Mouse (Mus musculus): Measurements from ENCODE around the gene Antxr1.
"Not testable (repeated sequence)": the region's sequence is repeated elsewhere in the genome, so short reads cannot be mapped to it uniquely, and the experiment has no call there.

Gene Antxr1

GRCm38 (mm10) chr6:87104123-87104796 lies 231.4 kb downstream of the Antxr1 start, which contains the start of gene D6Ertd527e:
Gene D6Ertd527e (plus strand): TSS chr6:87104746.
- DNase-seq (ENCODE audit: low read depth in 1 of 2, low spot score in 2 of 2) = no peak

DNA sequence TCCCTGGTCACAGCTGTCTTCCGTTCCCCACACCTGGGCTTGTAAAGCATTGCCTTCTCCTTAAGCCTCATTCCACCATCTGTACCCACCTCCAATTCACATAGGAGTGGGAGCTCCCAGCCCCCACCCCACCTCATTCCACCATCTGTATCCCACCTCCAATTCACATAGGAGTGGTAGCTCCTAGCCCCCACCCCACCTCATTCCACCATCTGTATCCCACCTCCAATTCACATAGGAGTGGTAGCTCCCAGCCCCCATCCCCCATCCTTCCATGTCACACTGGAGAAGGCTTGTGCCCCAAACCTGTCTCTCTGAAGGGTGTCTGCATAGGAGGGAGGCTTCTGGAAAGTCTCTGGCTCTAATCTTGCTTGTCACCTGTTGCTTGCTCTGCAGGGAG lies 232.3 kb downstream of the Antxr1 start:
- DNase-seq (ENCODE audit: low read depth in 1 of 2, low spot score in 2 of 2) = no peak

DNA sequence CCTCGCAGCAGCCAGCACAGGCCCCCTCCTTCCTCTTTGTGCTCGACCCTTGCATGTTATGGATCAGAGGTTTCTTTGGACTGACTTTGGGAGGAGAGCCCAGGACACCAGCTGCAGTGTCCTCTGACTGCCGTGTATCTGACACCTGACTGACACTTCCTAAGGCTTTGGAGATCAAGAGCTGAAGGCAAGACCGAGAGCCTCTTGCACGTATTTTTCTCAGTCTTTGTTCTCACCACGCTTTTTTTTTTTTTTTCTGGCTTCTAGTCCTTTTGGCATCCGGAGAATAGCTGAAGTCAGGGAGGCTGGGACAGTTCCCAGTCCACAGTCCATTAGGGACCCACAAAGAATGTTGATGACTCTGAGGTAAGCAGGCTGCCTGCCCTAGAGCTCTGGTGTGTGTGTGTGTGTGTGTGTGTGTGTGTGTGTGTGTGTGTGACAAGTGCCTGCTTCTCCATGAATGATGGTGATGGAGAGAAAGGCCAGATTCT lies 233.2 kb downstream of the Antxr1 start:
- no peak for DNase-seq (ENCODE audit: low read depth in 1 of 2, low spot score in 2 of 2)

GRCm38 (mm10) chr6:87101955-87102353 lies 233.7 kb downstream of the Antxr1 start:
- no peak for DNase-seq (ENCODE audit: low read depth in 1 of 2, low spot score in 2 of 2)

GRCm38 (mm10) chr6:87101281-87101954 lies 234.2 kb downstream of the Antxr1 start:
- peak; percentile 26 to 71 for DNase-seq (ENCODE audit: low read depth in 1 of 2, low spot score in 2 of 2)

DNA sequence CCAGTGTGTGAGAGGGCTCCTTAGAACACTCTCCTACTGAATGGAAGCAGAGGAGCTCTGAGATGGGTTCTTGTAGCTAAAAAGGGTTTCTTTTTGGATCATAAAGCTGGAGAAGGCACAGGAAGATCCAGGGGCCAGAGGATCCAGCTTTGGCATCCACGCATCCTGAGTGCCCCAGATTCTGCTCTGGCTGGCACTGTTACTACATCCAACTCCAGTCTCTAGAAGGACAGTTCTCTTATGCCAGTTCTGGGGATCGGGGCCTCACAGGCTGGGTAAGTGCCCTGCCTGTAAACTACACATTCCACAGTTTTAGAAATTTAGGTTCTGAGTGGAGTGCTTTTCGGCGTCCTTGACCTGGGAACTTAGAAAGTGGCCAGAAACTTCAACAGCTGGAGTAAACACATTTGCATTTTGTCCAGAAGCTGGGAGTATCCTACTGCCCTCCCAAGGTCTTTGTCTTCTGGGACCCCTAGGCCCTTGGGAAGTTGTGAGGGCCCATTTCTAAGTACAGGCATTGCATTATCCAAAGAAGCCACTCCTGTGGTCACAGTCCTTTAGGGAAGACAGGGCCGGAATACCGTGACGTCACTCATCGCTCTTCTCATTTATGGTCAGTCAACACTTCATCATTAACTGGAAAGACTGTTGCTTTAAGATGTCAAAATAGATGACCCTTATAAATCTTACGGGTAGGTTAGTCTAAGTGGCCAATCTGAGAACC lies 235.2 kb downstream of the Antxr1 start:
- no peak for DNase-seq (ENCODE audit: low read depth in 1 of 2, low spot score in 2 of 2)

DNA sequence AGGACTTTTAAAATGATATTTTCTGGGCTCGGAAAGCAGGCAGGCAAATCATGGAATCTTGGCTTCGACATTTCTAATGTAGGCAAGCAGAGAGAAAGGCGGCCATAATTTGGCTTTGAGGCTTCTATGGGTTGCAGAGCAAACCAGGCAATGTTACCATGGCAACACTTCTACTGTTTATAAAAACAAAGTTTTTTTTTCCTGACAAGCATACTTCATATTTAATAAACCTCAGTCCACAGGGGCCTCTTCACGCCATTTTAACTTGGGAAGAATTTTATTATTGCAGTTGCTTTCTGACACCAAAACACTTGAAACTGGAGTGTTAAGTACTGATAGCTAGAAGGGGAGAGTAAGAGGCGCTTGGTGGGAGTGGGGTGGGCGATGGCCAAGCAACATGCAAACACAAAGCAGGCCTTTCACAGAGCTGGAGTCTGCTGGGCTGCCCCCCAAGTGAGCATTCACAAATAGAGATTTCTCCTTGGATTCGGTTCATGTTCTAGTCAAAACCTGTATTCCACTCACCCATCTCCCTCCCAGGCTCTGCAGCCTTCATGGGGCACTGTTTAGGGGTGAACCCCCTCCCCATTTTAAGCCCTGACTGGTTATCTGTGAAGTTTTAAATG lies 235.8 kb downstream of the Antxr1 start:
- no peak for DNase-seq (ENCODE audit: low read depth in 1 of 2, low spot score in 2 of 2)

- no peak for DNase-seq (ENCODE audit: low read depth in 1 of 2, low spot score in 2 of 2)
Observed at GRCm38 (mm10) chr6:87099261-87099660, 236.4 kb downstream of the Antxr1 start.

DNA sequence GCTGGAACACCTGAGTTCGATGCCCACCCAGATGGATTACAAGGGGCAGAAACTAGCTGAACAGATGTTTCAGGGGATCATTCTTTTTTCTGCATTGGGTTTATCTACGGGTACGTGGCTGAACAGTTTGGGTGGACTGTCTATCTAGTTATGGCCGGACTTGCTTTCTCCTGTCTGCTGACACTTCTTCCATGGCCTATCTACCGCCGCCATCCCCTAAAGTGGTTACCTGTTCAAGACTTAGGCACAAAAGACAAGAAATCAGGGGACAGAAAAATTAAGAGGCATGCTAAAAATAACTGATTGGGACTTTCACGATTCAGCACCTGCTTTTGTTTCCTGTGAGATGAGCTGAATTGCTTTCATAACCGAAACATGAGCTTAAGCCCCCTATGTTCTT lies 242.0 kb downstream of the Antxr1 start:
- not testable (repeated sequence) for DNase-seq (ENCODE audit: low read depth in 1 of 2, low spot score in 2 of 2)

DNA sequence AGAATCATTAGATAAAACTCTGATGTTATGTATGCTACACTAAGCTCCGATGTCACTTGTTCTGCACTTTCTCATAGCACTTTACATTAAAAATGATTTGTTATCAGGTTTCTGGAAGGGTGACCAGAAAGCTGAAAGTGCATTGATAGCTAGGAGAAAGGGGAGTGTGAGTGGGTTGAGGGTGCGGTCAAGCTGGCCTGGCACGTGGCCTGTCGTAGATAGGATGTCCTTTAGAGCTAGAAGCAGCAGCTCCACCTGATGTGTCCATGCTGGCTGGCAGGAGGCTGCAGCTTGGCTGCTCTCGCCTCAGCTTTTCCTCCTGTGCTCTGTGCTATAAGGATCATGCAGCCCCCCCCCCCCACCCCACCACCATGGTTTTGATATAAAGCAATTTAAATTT lies 243.1 kb downstream of the Antxr1 start:
- no peak for DNase-seq (ENCODE audit: low read depth in 1 of 2, low spot score in 2 of 2)

DNA sequence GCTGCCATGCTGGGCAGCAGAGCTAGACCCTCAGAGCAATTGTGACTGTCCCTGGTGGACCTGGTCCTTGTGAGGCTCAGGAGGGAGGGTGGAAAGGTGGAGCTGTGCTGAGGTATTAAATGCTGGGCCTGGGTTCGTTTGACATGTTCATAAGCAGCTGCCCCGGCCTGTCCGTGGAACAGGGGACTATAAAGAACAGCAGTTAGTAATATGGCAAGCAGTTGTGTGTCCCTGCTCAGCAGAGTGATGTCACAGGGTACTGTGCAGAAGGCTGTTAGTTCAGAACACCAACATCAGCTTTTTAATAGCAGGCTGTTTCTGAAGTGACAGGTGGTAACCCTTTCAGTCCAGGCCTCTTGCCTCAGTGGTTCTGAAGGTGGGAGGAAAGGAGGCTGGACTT lies 244.7 kb downstream of the Antxr1 start:
- no peak for DNase-seq (ENCODE audit: low read depth in 1 of 2, low spot score in 2 of 2)

DNA sequence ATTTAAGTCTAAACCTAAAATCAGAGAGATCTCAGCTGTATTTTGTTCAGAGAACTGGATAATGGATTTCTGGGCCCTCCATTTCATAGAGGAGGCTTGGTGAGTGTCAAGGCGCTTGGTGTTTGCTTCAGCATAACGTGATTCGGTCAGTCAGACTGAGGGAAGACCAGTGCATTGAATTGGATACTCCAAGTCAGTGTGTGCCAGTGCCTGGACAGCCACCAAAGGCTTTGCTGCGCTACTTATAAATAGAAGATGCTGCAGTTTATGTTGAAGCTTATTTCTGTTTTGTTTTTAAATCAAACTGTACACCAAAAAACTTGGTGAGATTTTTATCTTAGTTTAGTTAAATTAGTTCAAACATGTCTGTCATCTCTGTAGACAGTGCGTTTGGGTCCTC lies 247.3 kb downstream of the Antxr1 start:
- DNase-seq (ENCODE audit: low read depth in 1 of 2, low spot score in 2 of 2) = no peak

- no peak for DNase-seq (ENCODE audit: low read depth in 1 of 2, low spot score in 2 of 2)
Observed at GRCm38 (mm10) chr6:87085026-87085425, 250.6 kb downstream of the Antxr1 start.
